Mouse (Mus musculus): ENCODE measurements around the gene Arpc2. TPM values are rescaled to one million over a fixed set of nuclear protein-coding genes. Genes with fewer than 3 reads are reported as not detected.

Arpc2 gene
- polyA plus RNA-seq (2014; fragmentation: Illumina TruSeq; extraction: RNeasy Lipid Tissue Mini Kit (QIAGEN cat#74804); ENCODE audit: insufficient read depth, low read depth, low replicate concordance) = 238 TPM

GRCm38 (mm10) chr1:74235938-74236589, at the start of gene Arpc2:
Gene Arpc2, plus strand, starts transcription at chr1:74236084.

GRCm38 (mm10) chr1:74194445-74194844, 41.4 kb upstream of the Arpc2 start, which contains the start of gene Cxcr1:
Gene Cxcr1, minus strand, starts transcription at chr1:74194631.

GRCm38 (mm10) chr1:74278538-74278937, 42.7 kb downstream of the Arpc2 start, which contains the start of gene Gpbar1:
Gene Gpbar1, plus strand, starts transcription at chr1:74278550.

GRCm38 (mm10) chr1:74284543-74285160, 48.8 kb downstream of the Arpc2 start, which contains the start of the genes Aamp and Pnkd:
Gene Aamp, minus strand, starts transcription at chr1:74284738.
Gene Pnkd, plus strand, starts transcription at chr1:74284930.

GRCm38 (mm10) chr1:74305522-74305921, 69.6 kb downstream of the Arpc2 start, which contains the start of gene Tmbim1:
Gene Tmbim1, minus strand, starts transcription at chr1:74305622.

Other genes with a start within 250 kb of the Arpc2 start
- gene Tns1, start 111.6 kb upstream of the Arpc2 start, polyA plus RNA-seq (2014; fragmentation: Illumina TruSeq; extraction: RNeasy Lipid Tissue Mini Kit (QIAGEN cat#74804); ENCODE audit: insufficient read depth, low read depth, low replicate concordance) = 139 TPM
- 1.8 TPM for gene Rufy4, start 110.5 kb upstream of the Arpc2 start, polyA plus RNA-seq (2014; fragmentation: Illumina TruSeq; extraction: RNeasy Lipid Tissue Mini Kit (QIAGEN cat#74804); ENCODE audit: insufficient read depth, low read depth, low replicate concordance)
- 3.5 TPM for gene Cxcr2, start 82.1 kb upstream of the Arpc2 start, polyA plus RNA-seq (2014; fragmentation: Illumina TruSeq; extraction: RNeasy Lipid Tissue Mini Kit (QIAGEN cat#74804); ENCODE audit: insufficient read depth, low read depth, low replicate concordance)
- gene Cxcr1, start 41.5 kb upstream of the Arpc2 start, polyA plus RNA-seq (2014; fragmentation: Illumina TruSeq; extraction: RNeasy Lipid Tissue Mini Kit (QIAGEN cat#74804); ENCODE audit: insufficient read depth, low read depth, low replicate concordance) = 0.51 TPM
- not detected for gene Gpbar1, start 42.5 kb downstream of the Arpc2 start, polyA plus RNA-seq (2014; fragmentation: Illumina TruSeq; extraction: RNeasy Lipid Tissue Mini Kit (QIAGEN cat#74804); ENCODE audit: insufficient read depth, low read depth, low replicate concordance)
- gene Aamp, start 48.7 kb downstream of the Arpc2 start, polyA plus RNA-seq (2014; fragmentation: Illumina TruSeq; extraction: RNeasy Lipid Tissue Mini Kit (QIAGEN cat#74804); ENCODE audit: insufficient read depth, low read depth, low replicate concordance) = 124 TPM
- 67.9 TPM for gene Pnkd, start 48.8 kb downstream of the Arpc2 start, polyA plus RNA-seq (2014; fragmentation: Illumina TruSeq; extraction: RNeasy Lipid Tissue Mini Kit (QIAGEN cat#74804); ENCODE audit: insufficient read depth, low read depth, low replicate concordance)
- 122 TPM for gene Tmbim1, start 69.5 kb downstream of the Arpc2 start, polyA plus RNA-seq (2014; fragmentation: Illumina TruSeq; extraction: RNeasy Lipid Tissue Mini Kit (QIAGEN cat#74804); ENCODE audit: insufficient read depth, low read depth, low replicate concordance)
- gene Catip, start 126.0 kb downstream of the Arpc2 start, polyA plus RNA-seq (2014; fragmentation: Illumina TruSeq; extraction: RNeasy Lipid Tissue Mini Kit (QIAGEN cat#74804); ENCODE audit: insufficient read depth, low read depth, low replicate concordance) = 6.8 TPM
- gene Slc11a1, start 139.1 kb downstream of the Arpc2 start, polyA plus RNA-seq (2014; fragmentation: Illumina TruSeq; extraction: RNeasy Lipid Tissue Mini Kit (QIAGEN cat#74804); ENCODE audit: insufficient read depth, low read depth, low replicate concordance) = 9.3 TPM
- 77.0 TPM for gene Ctdsp1, start 155.4 kb downstream of the Arpc2 start, polyA plus RNA-seq (2014; fragmentation: Illumina TruSeq; extraction: RNeasy Lipid Tissue Mini Kit (QIAGEN cat#74804); ENCODE audit: insufficient read depth, low read depth, low replicate concordance)
- gene Vil1, start 173.3 kb downstream of the Arpc2 start, polyA plus RNA-seq (2014; fragmentation: Illumina TruSeq; extraction: RNeasy Lipid Tissue Mini Kit (QIAGEN cat#74804); ENCODE audit: insufficient read depth, low read depth, low replicate concordance) = 0.31 TPM

Measured in lung, adult 10 weeks (tissue).